Comparison of ENCODE assay signal across 9 mouse cellular contexts in the genomic region with DNA sequence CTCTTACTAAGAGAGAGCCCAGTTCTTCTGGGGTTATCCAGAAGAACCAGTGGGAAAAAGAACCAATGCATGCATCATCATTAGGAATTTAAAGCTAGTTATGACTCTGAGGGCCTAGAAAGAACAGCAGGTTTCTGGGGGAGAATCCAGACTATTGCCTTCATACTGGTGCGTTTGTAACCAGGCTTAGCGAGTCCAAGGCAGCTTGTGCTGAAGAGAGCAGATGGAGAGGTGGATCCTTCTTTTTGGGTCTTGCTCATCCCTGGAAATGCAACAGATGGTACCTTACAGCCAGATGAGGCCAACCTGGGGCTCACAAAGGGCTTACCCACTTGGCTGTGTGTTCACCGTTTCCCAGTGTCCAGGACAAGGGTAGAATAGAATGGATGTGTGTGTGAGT.
"Had no signal": no experiment of that assay in that cellular context is flagged by ENCODE, and none has a peak within 500 bp of the region (broad histone marks: within the 10 kb centered on the region; RNA-seq: fewer than 3 reads in every experiment).

No protein-coding gene starts in this region.

- DNase-seq: lung, adult 2 months; lung, postnatal 14 days; lung, postnatal 36 days; right cerebral cortex, postnatal 25 days; right cerebral cortex, postnatal 4 days; spleen, adult 18-20 months; thymus, adult 18-20 months; thymus, postnatal 14 days; thymus, postnatal 36 days had no signal
